Mouse (Mus musculus): ENCODE data around the gene Herc1.

GRCm38 (mm10) chr9:66515680-66516210 lies 165.5 kb downstream of the Herc1 start:
- TF ChIP-seq CTCF (IDR thresholded peaks at IDR 0.05; ENCODE audit: extremely low read depth, insufficient read depth, insufficient read length, insufficient replicate concordance) (no peak), POLR2A (IDR thresholded peaks at IDR 0.05; ENCODE audit: low read depth, low read length) (no peak)
